Mouse (Mus musculus): ENCODE results near the gene Ier5l. TPM values are rescaled to one million over a fixed set of nuclear protein-coding genes. Genes with fewer than 3 reads are reported as not detected.
A peak's percentile ranks its signal among the peaks of the same experiment; 100 is the strongest.

Ier5l gene
- polyA plus RNA-seq, 1 experiment from 2014 or later: 3.5 TPM

GRCm38 (mm10) chr2:30466787-30467186, 7.2 kb downstream of the Ier5l start:
- Histone ChIP-seq H3K4me3 (replicated peaks) (no peak overlapping the region), H3K4me2 (no peak overlapping the region), H3K9ac (no peak overlapping the region), H3K4me1 (peaks cover 70% of the 10 kb centered on the region), H3K27me3 (no peaks in the 10 kb centered on the region), H3K9me3 (replicated peaks) (no peaks in the 10 kb centered on the region), H3K36me3 (no peaks in the 10 kb centered on the region), H3K27ac (peak overlapping the region; percentile 59)
- WGBS: 42% methylated on average over 4 of the region's 4 CpGs
- no peak for ATAC-seq (replicated peaks; ENCODE audit: low FRiP score)

GRCm38 (mm10) chr2:30464411-30464810, 9.6 kb downstream of the Ier5l start:
- WGBS: 47% methylated on average over 5 of the region's 5 CpGs
- Histone ChIP-seq H3K9me3 (replicated peaks) (no peaks in the 10 kb centered on the region), H3K36me3 (no peaks in the 10 kb centered on the region), H3K27me3 (no peaks in the 10 kb centered on the region), H3K4me1 (peaks cover 47% of the 10 kb centered on the region), H3K27ac (peak overlapping the region; percentile 92), H3K4me2 (peak overlapping the region; percentile 61), H3K9ac (no peak overlapping the region), H3K4me3 (replicated peaks) (peak overlapping the region; percentile 37)
- no peak for ATAC-seq (replicated peaks; ENCODE audit: low FRiP score)

GRCm38 (mm10) chr2:30463904-30464330, 10.1 kb downstream of the Ier5l start:
- ATAC-seq (replicated peaks; ENCODE audit: low FRiP score): peak; percentile 87
- H3K9me3 ChIP-seq (replicated peaks): no peaks in the 10 kb centered on the region
- peak overlapping the region; percentile 92 for H3K27ac ChIP-seq
- H3K4me3 ChIP-seq (replicated peaks): peak overlapping the region; percentile 37
- WGBS: 3% methylated on average over 9 of the region's 9 CpGs
- H3K4me1 ChIP-seq: peaks cover 44% of the 10 kb centered on the region
- H3K9ac ChIP-seq: peak overlapping the region; percentile 25
- no peaks in the 10 kb centered on the region for H3K36me3 ChIP-seq
- H3K4me2 ChIP-seq: peak overlapping the region; percentile 61
- H3K27me3 ChIP-seq: no peaks in the 10 kb centered on the region

GRCm38 (mm10) chr2:30463341-30463761, 10.7 kb downstream of the Ier5l start:
- Histone ChIP-seq H3K4me1 (peaks cover 47% of the 10 kb centered on the region), H3K4me2 (peak overlapping the region; percentile 61), H3K9me3 (replicated peaks) (no peaks in the 10 kb centered on the region), H3K36me3 (no peaks in the 10 kb centered on the region), H3K27ac (peak overlapping the region; percentile 92), H3K27me3 (no peaks in the 10 kb centered on the region), H3K9ac (peak overlapping the region; percentile 25; the same call in 1 of the 2 replicates), H3K4me3 (replicated peaks) (peak overlapping the region; percentile 37)
- 16% methylated on average over 5 of the region's 5 CpGs for WGBS
- ATAC-seq (replicated peaks; ENCODE audit: low FRiP score): peak; percentile 52

- Histone ChIP-seq H3K9ac (no peak overlapping the region), H3K27ac (0 out of 2 replicates have a peak overlapping the region, but pooled peaks have one; percentile 75), H3K9me3 (replicated peaks) (no peaks in the 10 kb centered on the region), H3K4me3 (replicated peaks) (no peak overlapping the region), H3K4me1 (peaks cover 29% of the 10 kb centered on the region), H3K36me3 (peaks cover 5% of the 10 kb centered on the region; the same call in 1 of the 2 replicates), H3K4me2 (no peak overlapping the region), H3K27me3 (no peaks in the 10 kb centered on the region)
- 87% methylated on average over 6 of the region's 6 CpGs for WGBS
- no peak for ATAC-seq (replicated peaks; ENCODE audit: low FRiP score)
These were observed 14.8 kb downstream of the Ier5l start for GRCm38 (mm10) chr2:30459241-30459640.

- peaks cover 20% of the 10 kb centered on the region for H3K4me1 ChIP-seq
- H3K9ac ChIP-seq: no peak overlapping the region
- H3K27me3 ChIP-seq: no peaks in the 10 kb centered on the region
- H3K36me3 ChIP-seq: peaks cover 9% of the 10 kb centered on the region; the same call in 1 of the 2 replicates
- ATAC-seq (replicated peaks; ENCODE audit: low FRiP score): no peak
- WGBS: 58% methylated on average over 6 of the region's 6 CpGs
- peak overlapping the region; percentile 75 for H3K27ac ChIP-seq
- H3K4me2 ChIP-seq: no peak overlapping the region
- no peak overlapping the region for H3K4me3 ChIP-seq (replicated peaks)
- no peaks in the 10 kb centered on the region for H3K9me3 ChIP-seq (replicated peaks)
These were observed 15.7 kb downstream of the Ier5l start for GRCm38 (mm10) chr2:30458349-30458748.

GRCm38 (mm10) chr2:30456104-30456980, 17.7 kb downstream of the Ier5l start:
- Histone ChIP-seq H3K9ac (no peak overlapping the region), H3K27ac (no peak overlapping the region), H3K4me1 (peaks cover 13% of the 10 kb centered on the region), H3K9me3 (replicated peaks) (no peaks in the 10 kb centered on the region), H3K4me2 (no peak overlapping the region), H3K27me3 (no peaks in the 10 kb centered on the region), H3K4me3 (replicated peaks) (no peak overlapping the region), H3K36me3 (peaks cover 19% of the 10 kb centered on the region)
- WGBS: 70% methylated on average over 13 of the region's 13 CpGs
- no peak for ATAC-seq (replicated peaks; ENCODE audit: low FRiP score)

GRCm38 (mm10) chr2:30454587-30454986, 19.4 kb downstream of the Ier5l start:
- 84% methylated on average over 5 of the region's 5 CpGs for WGBS
- ATAC-seq (replicated peaks; ENCODE audit: low FRiP score): no peak

GRCm38 (mm10) chr2:30453570-30453969, 20.4 kb downstream of the Ier5l start:
- peaks cover 44% of the 10 kb centered on the region for H3K36me3 ChIP-seq
- H3K27me3 ChIP-seq: no peaks in the 10 kb centered on the region
- 0 out of 2 replicates have a peak, but pooled peaks cover 5% of the 10 kb centered on the region for H3K9me3 ChIP-seq (replicated peaks)
- no peak for ATAC-seq (replicated peaks; ENCODE audit: low FRiP score)
- no peak overlapping the region for H3K4me3 ChIP-seq (replicated peaks)
- H3K9ac ChIP-seq: no peak overlapping the region
- no peak overlapping the region for H3K4me2 ChIP-seq
- no peak overlapping the region for H3K27ac ChIP-seq
- peaks cover 8% of the 10 kb centered on the region for H3K4me1 ChIP-seq
- 85% methylated on average over 3 of the region's 3 CpGs for WGBS

More at GRCm38 (mm10) chr2:30454587-30454986, 19.4 kb downstream of the Ier5l start:
- Histone ChIP-seq H3K9me3 (replicated peaks) (0 out of 2 replicates have a peak, but pooled peaks cover 5% of the 10 kb centered on the region), H3K4me2 (no peak overlapping the region), H3K4me3 (replicated peaks) (no peak overlapping the region), H3K36me3 (peaks cover 34% of the 10 kb centered on the region), H3K27me3 (no peaks in the 10 kb centered on the region), H3K4me1 (peaks cover 13% of the 10 kb centered on the region), H3K27ac (no peak overlapping the region), H3K9ac (no peak overlapping the region)

- WGBS: 90% methylated on average over 3 of the region's 3 CpGs
These were observed 22.5 kb downstream of the Ier5l start for GRCm38 (mm10) chr2:30451525-30451924.

GRCm38 (mm10) chr2:30450530-30450929, 23.5 kb downstream of the Ier5l start:
- ATAC-seq (replicated peaks; ENCODE audit: low FRiP score): no peak
- H3K4me3 ChIP-seq (replicated peaks): no peak overlapping the region
- no peaks in the 10 kb centered on the region for H3K27me3 ChIP-seq
- WGBS: 76% methylated on average over 1 of the region's 1 CpGs
- 0 out of 2 replicates have a peak, but pooled peaks cover 5% of the 10 kb centered on the region for H3K9me3 ChIP-seq (replicated peaks)
- H3K27ac ChIP-seq: no peak overlapping the region
- no peak overlapping the region for H3K4me2 ChIP-seq
- H3K36me3 ChIP-seq: peaks cover 73% of the 10 kb centered on the region
- no peak overlapping the region for H3K9ac ChIP-seq
- peaks cover 16% of the 10 kb centered on the region for H3K4me1 ChIP-seq

More at GRCm38 (mm10) chr2:30451525-30451924, 22.5 kb downstream of the Ier5l start:
- no peak overlapping the region for H3K9ac ChIP-seq
- H3K27me3 ChIP-seq: no peaks in the 10 kb centered on the region
- H3K27ac ChIP-seq: no peak overlapping the region
- 0 out of 2 replicates have a peak, but pooled peaks cover 5% of the 10 kb centered on the region for H3K9me3 ChIP-seq (replicated peaks)
- no peak overlapping the region for H3K4me2 ChIP-seq
- peaks cover 6% of the 10 kb centered on the region for H3K4me1 ChIP-seq
- no peak overlapping the region for H3K4me3 ChIP-seq (replicated peaks)
- no peak for ATAC-seq (replicated peaks; ENCODE audit: low FRiP score)
- peaks cover 63% of the 10 kb centered on the region for H3K36me3 ChIP-seq

GRCm38 (mm10) chr2:30448371-30448770, 25.6 kb downstream of the Ier5l start:
- Histone ChIP-seq H3K4me1 (peaks cover 38% of the 10 kb centered on the region), H3K9me3 (replicated peaks) (0 out of 2 replicates have a peak, but pooled peaks cover 5% of the 10 kb centered on the region), H3K9ac (no peak overlapping the region), H3K4me2 (no peak overlapping the region), H3K36me3 (peaks cover 83% of the 10 kb centered on the region), H3K27ac (0 out of 2 replicates have a peak overlapping the region, but pooled peaks have one; percentile 3), H3K27me3 (no peaks in the 10 kb centered on the region), H3K4me3 (replicated peaks) (no peak overlapping the region)
- 92% methylated on average over 7 of the region's 7 CpGs for whole genome bisulfite sequencing
- ATAC-seq (replicated peaks; ENCODE audit: low FRiP score): no peak

All from kidney, embryonic 15.5 days (tissue).